29 mouse cellular contexts compared by ENCODE assay signal in genomic region chr7:47195271-47195670, GRCm38 (mm10). TPM values are rescaled to one million over a fixed set of nuclear protein-coding genes. Genes with fewer than 3 reads are reported as not detected.
"Had no signal": no experiment of that assay in that cellular context is flagged by ENCODE, and none has a peak within 500 bp of the region (broad histone marks: within the 10 kb centered on the region; RNA-seq: fewer than 3 reads in every experiment).

No protein-coding gene starts in this region.

- H3K4me2 ChIP-seq: limb, embryonic 12.5 days; limb, embryonic 15.5 days; liver, embryonic 11.5 days; midbrain, embryonic 11.5 days had no signal

- H3K9me3 ChIP-seq: limb, embryonic 15.5 days had no signal

- H3K27me3 ChIP-seq: limb, embryonic 12.5 days; limb, embryonic 15.5 days had no signal

- H3K27ac ChIP-seq: left cerebral cortex, adult 2 months; limb, embryonic 12.5 days; limb, embryonic 15.5 days; liver, embryonic 14.5 days had no signal

- ATAC-seq: liver, postnatal 0 days had no signal

- H3K4me3 ChIP-seq: left cerebral cortex, adult 2 months; limb, embryonic 12.5 days; limb, embryonic 15.5 days had no signal

- H3K4me1 ChIP-seq: limb, embryonic 12.5 days; limb, embryonic 15.5 days had no signal

- H3K9ac ChIP-seq: limb, embryonic 12.5 days; limb, embryonic 15.5 days; liver, embryonic 14.5 days; liver, postnatal 0 days had no signal

- DNase-seq: kidney, adult 18-20 months; kidney, adult 9 months; kidney, postnatal 14 days; kidney, postnatal 4 days; liver, postnatal 0 days; midbrain, embryonic 14.5 days; thymus, adult 18-20 months; thymus, postnatal 36 days had no signal

- H3K36me3 ChIP-seq: limb, embryonic 12.5 days; limb, embryonic 15.5 days had no signal

RNA-seq across cellular contexts. Expression of gene Mrgpra6, which starts 9.4 kb away (rescaled TPM):
- total RNA-seq: layer of hippocampus, adult 18-20 months; layer of hippocampus, postnatal 25 days; left cerebral cortex, adult 2 months; left cerebral cortex, postnatal 10 days; left cerebral cortex, postnatal 36 days; megakaryocyte-erythroid progenitor cell, adult 5-6 weeks; midbrain, postnatal 0 days had no signal
- polyA plus RNA-seq: kidney, embryonic 16.5 days; limb, embryonic 12.5 days; limb, embryonic 15.5 days; liver, embryonic 11.5 days; liver, embryonic 14.5 days; liver, postnatal 0 days; lung, embryonic 16.5 days; midbrain, embryonic 11.5 days; midbrain, embryonic 14.5 days; midbrain, postnatal 0 days; neural tube, embryonic 11.5 days; neural tube, embryonic 14.5 days; small intestine, adult 2 months; spleen, adult 2 months; stomach, embryonic 16.5 days; testis, adult 2 months; urinary bladder, adult 2 months had no signal

RNA-seq across cellular contexts. Expression of gene Mrgpra9, which starts 57.4 kb away (rescaled TPM):
- total RNA-seq: layer of hippocampus, adult 18-20 months; layer of hippocampus, postnatal 25 days; left cerebral cortex, adult 2 months; left cerebral cortex, postnatal 10 days; left cerebral cortex, postnatal 36 days; megakaryocyte-erythroid progenitor cell, adult 5-6 weeks; midbrain, postnatal 0 days had no signal
- polyA plus RNA-seq: kidney, embryonic 16.5 days; limb, embryonic 12.5 days; limb, embryonic 15.5 days; liver, embryonic 11.5 days; liver, embryonic 14.5 days; liver, postnatal 0 days; midbrain, embryonic 11.5 days; midbrain, embryonic 14.5 days; midbrain, postnatal 0 days; neural tube, embryonic 11.5 days; neural tube, embryonic 14.5 days; small intestine, adult 2 months; spleen, adult 2 months; stomach, embryonic 16.5 days; testis, adult 2 months; urinary bladder, adult 2 months had no signal
